Mouse (Mus musculus): Measurements from ENCODE around the gene Ppp2r5c.

Gene Ppp2r5c

GRCm38 (mm10) chr12:110485585-110486331 is 38.8 kb downstream of the Ppp2r5c start:
- peak; percentile 71 for DNase-seq (ENCODE audit: extremely low read depth, low read depth, low spot score)

GRCm38 (mm10) chr12:110486852-110487251 is 39.9 kb downstream of the Ppp2r5c start:
- no peak for DNase-seq (ENCODE audit: extremely low read depth, low read depth, low spot score)

- DNase-seq (ENCODE audit: extremely low read depth, low read depth, low spot score): no peak
These were observed 41.1 kb downstream of the Ppp2r5c start for GRCm38 (mm10) chr12:110488031-110488430.

- no peak for DNase-seq (ENCODE audit: extremely low read depth, low read depth, low spot score)
These were observed 43.2 kb downstream of the Ppp2r5c start for GRCm38 (mm10) chr12:110489946-110490701.

GRCm38 (mm10) chr12:110492436-110492835 is 45.5 kb downstream of the Ppp2r5c start:
- no peak for DNase-seq (ENCODE audit: extremely low read depth, low read depth, low spot score)

- DNase-seq (ENCODE audit: extremely low read depth, low read depth, low spot score): no peak
These were observed 46.9 kb downstream of the Ppp2r5c start for GRCm38 (mm10) chr12:110493597-110494369.

GRCm38 (mm10) chr12:110494846-110495245 is 47.9 kb downstream of the Ppp2r5c start:
- DNase-seq (ENCODE audit: extremely low read depth, low read depth, low spot score): no peak

GRCm38 (mm10) chr12:110495260-110495659 is 48.3 kb downstream of the Ppp2r5c start:
- no peak for DNase-seq (ENCODE audit: extremely low read depth, low read depth, low spot score)

GRCm38 (mm10) chr12:110496016-110496415 is 49.1 kb downstream of the Ppp2r5c start:
- DNase-seq (ENCODE audit: extremely low read depth, low read depth, low spot score): no peak

- DNase-seq (ENCODE audit: extremely low read depth, low read depth, low spot score): no peak
These were observed 50.1 kb downstream of the Ppp2r5c start for GRCm38 (mm10) chr12:110497013-110497412.

- DNase-seq (ENCODE audit: extremely low read depth, low read depth, low spot score): no peak
These were observed 50.6 kb downstream of the Ppp2r5c start for GRCm38 (mm10) chr12:110497485-110497884.

GRCm38 (mm10) chr12:110498283-110499224 is 51.6 kb downstream of the Ppp2r5c start:
- no peak for DNase-seq (ENCODE audit: extremely low read depth, low read depth, low spot score)

GRCm38 (mm10) chr12:110499225-110499992 is 52.5 kb downstream of the Ppp2r5c start:
- DNase-seq (ENCODE audit: extremely low read depth, low read depth, low spot score): no peak

- no peak for DNase-seq (ENCODE audit: extremely low read depth, low read depth, low spot score)
These were observed 53.2 kb downstream of the Ppp2r5c start for GRCm38 (mm10) chr12:110500095-110500494.

- no peak for DNase-seq (ENCODE audit: extremely low read depth, low read depth, low spot score)
These were observed 56.7 kb downstream of the Ppp2r5c start for GRCm38 (mm10) chr12:110503406-110504144.

GRCm38 (mm10) chr12:110504145-110504490 is 57.2 kb downstream of the Ppp2r5c start:
- no peak for DNase-seq (ENCODE audit: extremely low read depth, low read depth, low spot score)

GRCm38 (mm10) chr12:110504793-110505192 is 57.9 kb downstream of the Ppp2r5c start:
- no peak for DNase-seq (ENCODE audit: extremely low read depth, low read depth, low spot score)

- no peak for DNase-seq (ENCODE audit: extremely low read depth, low read depth, low spot score)
These were observed 59.1 kb downstream of the Ppp2r5c start for GRCm38 (mm10) chr12:110506046-110506445.

GRCm38 (mm10) chr12:110507714-110508297 is 60.9 kb downstream of the Ppp2r5c start:
- no peak for DNase-seq (ENCODE audit: extremely low read depth, low read depth, low spot score)
